Mouse (Mus musculus) neural tube, embryonic 15.5 days (tissue): ENCODE measurements around the gene H1f0. TPM values are rescaled to one million over a fixed set of nuclear protein-coding genes. Genes with fewer than 3 reads are reported as not detected.

ENCODE experiments used
- ATAC-seq: fragments of 200-750 bp; cut with Nextera tagmentation; 2 replicates; pipeline ENCODE4 v1.8.0; 2017; ENCODE audit warnings: mild to moderate bottlenecking, moderate TSS enrichment, moderate library complexity; ENCODE audit not compliant: low FRiP score
- H3K27ac ChIP-seq: fragments of 300-500 bp; sonication (generic); replicated peaks from 2 replicates; pipeline ENCODE4 v1.5.1; 2015; ENCODE audit warnings: mild to moderate bottlenecking, inconsistent platforms
- H3K27me3 ChIP-seq: fragments of 300-500 bp; sonication (generic); replicated peaks from 2 replicates; pipeline ENCODE4 v1.6.1; 2015; ENCODE audit warnings: inconsistent platforms
- H3K36me3 ChIP-seq: fragments of 300-500 bp; sonication (generic); 2 replicates; pipeline ENCODE4 v1.6.1; 2015; ENCODE audit warnings: inconsistent platforms
- H3K4me1 ChIP-seq: fragments of 300-500 bp; sonication (generic); 2 replicates; pipeline ENCODE4 v1.6.1; 2015; ENCODE audit warnings: inconsistent platforms
- H3K4me2 ChIP-seq: fragments of 300-500 bp; sonication (generic); 2 replicates; pipeline ENCODE4 v1.6.1; 2015; ENCODE audit warnings: inconsistent platforms, mild to moderate bottlenecking, moderate library complexity
- H3K4me3 ChIP-seq: fragments of 300-500 bp; sonication (generic); replicated peaks from 2 replicates; pipeline ENCODE4 v1.5.1; 2015; ENCODE audit warnings: mild to moderate bottlenecking, inconsistent platforms
- H3K9ac ChIP-seq: fragments of 300-500 bp; sonication (generic); replicated peaks from 2 replicates; pipeline ENCODE4 v1.6.1; 2015; ENCODE audit warnings: mild to moderate bottlenecking, inconsistent platforms
- H3K9me3 ChIP-seq: fragments of 300-500 bp; sonication (generic); replicated peaks from 2 replicates; pipeline ENCODE4 v1.6.1; 2016; ENCODE audit warnings: inconsistent platforms
- WGBS: fragments of 180-500 bp; shearing (Covaris S2); methylation state at CpG from one replicate; pipeline ENCODE4 v1.1.7; 2015; ENCODE audit warnings: mixed read lengths; 5-methylcytosine and 5-hydroxymethylcytosine counted together
- polyA plus RNA-seq: library from polyadenylated mRNA; unstranded; fragments of >200 nt; fragmentation: Nextera tagmentation; extraction: Ambion mirVana; gene quantifications from 2 replicates; pipeline ENCODE4 v1.2.1, GENCODE M21; 2015

The H1f0 gene
- polyA plus RNA-seq, 1 experiment from 2014 or later: 169 TPM

DNA sequence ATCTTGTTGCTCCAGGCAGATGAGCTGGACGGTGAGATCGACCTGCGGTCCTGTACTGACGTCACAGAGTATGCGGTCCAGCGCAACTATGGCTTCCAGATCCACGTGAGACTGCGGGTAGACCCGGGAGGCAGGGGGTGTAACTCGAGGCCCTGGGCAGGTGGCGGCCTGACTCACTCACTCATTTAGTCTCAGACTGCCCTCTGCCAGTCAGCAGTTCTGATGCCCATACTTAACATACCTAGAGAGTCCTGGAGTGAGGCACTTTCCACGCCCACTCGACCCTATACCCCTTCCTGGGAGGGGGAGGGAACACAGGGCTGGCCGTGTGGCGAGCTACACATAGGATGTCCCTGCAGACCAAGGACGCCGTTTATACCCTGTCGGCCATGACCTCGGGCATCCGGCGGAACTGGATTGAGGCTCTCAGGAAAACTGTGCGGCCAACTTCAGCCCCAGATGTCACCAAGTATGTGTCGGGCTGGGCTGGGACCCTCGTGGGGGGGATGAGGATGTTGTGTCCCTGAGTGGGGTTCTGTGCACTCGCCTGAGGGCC, 37.2 kb upstream of the H1f0 start:
- H3K27ac ChIP-seq: no peak overlapping the region
- no peaks in the 10 kb centered on the region for H3K9me3 ChIP-seq
- H3K4me2 ChIP-seq: no peak overlapping the region
- no peak for ATAC-seq
- WGBS: 97% methylated on average over 25 of the region's 25 CpGs
- H3K4me1 ChIP-seq: peaks cover 27% of the 10 kb centered on the region
- no peak overlapping the region for H3K4me3 ChIP-seq
- H3K27me3 ChIP-seq: no peaks in the 10 kb centered on the region
- H3K9ac ChIP-seq: no peak overlapping the region
- H3K36me3 ChIP-seq: peaks cover 65% of the 10 kb centered on the region

DNA sequence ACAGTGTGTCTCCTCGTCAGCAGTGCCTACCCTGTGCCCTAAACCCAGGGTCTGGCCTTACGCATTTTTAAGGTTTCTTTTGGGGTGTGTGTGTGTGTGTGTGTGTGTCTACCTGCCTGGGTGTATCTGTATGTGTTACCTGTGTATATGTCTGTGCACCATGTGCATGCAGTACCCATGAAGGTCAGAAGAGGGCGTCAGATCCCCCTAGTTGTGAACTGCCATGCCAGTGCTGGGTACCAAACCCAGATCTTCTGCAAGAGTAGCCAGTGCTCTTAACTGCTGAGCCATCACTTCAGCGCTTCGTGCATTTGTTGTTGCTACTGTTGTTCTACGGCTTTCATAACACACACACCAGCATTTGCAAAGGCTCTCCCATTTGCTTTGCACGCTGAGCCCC, 36.0 kb upstream of the H1f0 start:
- peaks cover 17% of the 10 kb centered on the region for H3K4me1 ChIP-seq
- H3K9ac ChIP-seq: no peak overlapping the region
- no peak overlapping the region for H3K4me3 ChIP-seq
- H3K9me3 ChIP-seq: no peaks in the 10 kb centered on the region
- H3K4me2 ChIP-seq: no peak overlapping the region
- 89% methylated on average over 7 of the region's 7 CpGs for WGBS
- no peak overlapping the region for H3K27ac ChIP-seq
- no peaks in the 10 kb centered on the region for H3K27me3 ChIP-seq
- no peak for ATAC-seq
- H3K36me3 ChIP-seq: peaks cover 66% of the 10 kb centered on the region

DNA sequence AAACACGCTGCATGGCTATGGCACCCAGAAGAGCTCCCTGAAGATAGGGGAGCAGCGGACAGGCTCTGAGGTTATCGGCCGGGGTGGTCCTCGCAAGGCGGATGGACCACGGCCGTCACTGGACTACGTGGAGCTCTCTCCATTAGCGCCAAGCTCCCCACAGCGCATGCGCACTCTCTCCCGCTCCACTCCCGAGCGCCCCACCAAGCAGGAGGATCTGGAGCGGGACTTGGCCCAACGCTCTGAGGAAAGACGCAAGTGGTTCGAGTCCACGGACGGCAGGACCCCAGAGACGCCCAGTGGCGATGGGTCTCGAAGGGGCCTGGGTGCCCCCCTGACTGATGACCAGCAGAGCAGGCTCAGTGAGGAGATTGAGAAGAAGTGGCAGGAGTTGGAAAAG, 35.3 kb upstream of the H1f0 start:
- Histone ChIP-seq H3K27me3 (no peaks in the 10 kb centered on the region), H3K4me2 (no peak overlapping the region), H3K9ac (no peak overlapping the region), H3K27ac (no peak overlapping the region), H3K4me3 (no peak overlapping the region), H3K36me3 (peaks cover 66% of the 10 kb centered on the region), H3K9me3 (no peaks in the 10 kb centered on the region), H3K4me1 (peaks cover 10% of the 10 kb centered on the region)
- no peak for ATAC-seq
- 97% methylated on average over 24 of the region's 24 CpGs for WGBS

DNA sequence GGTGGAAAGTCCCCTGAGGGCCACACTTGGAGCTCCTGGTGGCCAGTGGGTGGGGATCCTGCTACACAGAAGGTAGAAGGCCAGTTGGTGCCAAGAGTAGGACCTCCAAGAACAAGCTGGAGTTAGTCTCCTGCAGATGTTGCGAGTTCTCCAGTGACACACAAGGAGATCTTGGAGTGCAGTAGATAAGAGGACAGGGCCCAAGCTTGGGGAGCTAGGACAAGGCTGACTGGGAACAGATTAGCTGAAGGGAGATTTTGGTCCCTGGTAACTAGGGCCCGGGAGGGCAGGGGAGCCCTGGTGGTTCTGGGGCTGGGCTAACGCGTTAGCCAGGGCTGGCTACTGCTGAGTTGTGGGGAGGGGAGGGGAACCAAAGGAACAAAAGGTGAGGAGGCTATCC, 32.3 kb upstream of the H1f0 start:
- Histone ChIP-seq H3K4me3 (no peak overlapping the region), H3K9ac (no peak overlapping the region), H3K4me1 (no peaks in the 10 kb centered on the region), H3K9me3 (no peaks in the 10 kb centered on the region), H3K4me2 (no peak overlapping the region), H3K27ac (no peak overlapping the region), H3K36me3 (peaks cover 65% of the 10 kb centered on the region), H3K27me3 (no peaks in the 10 kb centered on the region)
- no peak for ATAC-seq
- 94% methylated on average over 4 of the region's 4 CpGs for whole genome bisulfite sequencing

DNA sequence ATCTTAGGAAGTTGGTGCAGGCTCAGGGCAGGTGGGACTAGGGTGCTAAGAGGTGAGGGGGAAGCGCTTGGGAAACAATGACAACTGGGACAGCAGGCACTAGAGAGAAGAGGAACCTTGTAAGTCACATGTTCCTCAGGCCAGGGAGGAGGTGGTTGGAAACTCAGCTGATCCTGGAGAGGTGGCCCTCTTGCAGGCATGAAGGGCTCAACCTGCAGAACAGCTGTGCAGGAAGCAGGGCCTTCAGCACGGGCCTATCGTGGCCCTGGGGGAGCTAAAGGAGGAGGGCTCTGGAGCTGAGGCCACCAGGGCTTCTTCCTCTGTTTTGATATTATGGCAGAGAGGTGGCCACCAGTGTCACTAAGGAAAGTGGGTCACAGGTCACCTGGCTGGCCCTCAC, 31.6 kb upstream of the H1f0 start:
- Histone ChIP-seq H3K9me3 (no peaks in the 10 kb centered on the region), H3K4me3 (no peak overlapping the region), H3K27ac (no peak overlapping the region), H3K27me3 (no peaks in the 10 kb centered on the region), H3K36me3 (peaks cover 65% of the 10 kb centered on the region), H3K4me2 (no peak overlapping the region), H3K9ac (no peak overlapping the region), H3K4me1 (no peaks in the 10 kb centered on the region)
- no peak for ATAC-seq
- WGBS: 85% methylated on average over 3 of the region's 3 CpGs

DNA sequence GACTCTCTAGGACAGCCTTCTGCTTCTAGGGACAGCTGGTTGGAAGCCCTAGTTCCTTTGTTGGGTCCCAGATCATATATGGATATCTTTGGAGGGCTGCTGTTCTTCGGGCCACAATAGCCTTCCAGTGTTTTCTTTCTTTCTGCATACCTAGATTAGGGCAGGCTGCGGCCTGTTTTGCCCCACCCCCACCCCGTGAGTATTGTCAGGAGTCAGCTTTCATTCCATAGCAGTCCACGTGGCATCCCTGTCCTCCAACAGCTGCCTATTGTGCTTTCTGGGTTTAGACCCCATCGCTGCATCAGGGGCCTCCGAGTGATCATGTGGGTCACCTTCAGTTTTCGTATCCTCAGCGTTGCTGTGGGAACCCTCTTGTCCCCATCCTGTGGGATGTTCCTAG, 29.9 kb upstream of the H1f0 start:
- peaks cover 65% of the 10 kb centered on the region for H3K36me3 ChIP-seq
- H3K27me3 ChIP-seq: no peaks in the 10 kb centered on the region
- no peak overlapping the region for H3K27ac ChIP-seq
- WGBS: 80% methylated on average over 8 of the region's 8 CpGs
- no peaks in the 10 kb centered on the region for H3K9me3 ChIP-seq
- ATAC-seq: no peak
- no peak overlapping the region for H3K9ac ChIP-seq
- no peak overlapping the region for H3K4me2 ChIP-seq
- no peaks in the 10 kb centered on the region for H3K4me1 ChIP-seq
- no peak overlapping the region for H3K4me3 ChIP-seq

DNA sequence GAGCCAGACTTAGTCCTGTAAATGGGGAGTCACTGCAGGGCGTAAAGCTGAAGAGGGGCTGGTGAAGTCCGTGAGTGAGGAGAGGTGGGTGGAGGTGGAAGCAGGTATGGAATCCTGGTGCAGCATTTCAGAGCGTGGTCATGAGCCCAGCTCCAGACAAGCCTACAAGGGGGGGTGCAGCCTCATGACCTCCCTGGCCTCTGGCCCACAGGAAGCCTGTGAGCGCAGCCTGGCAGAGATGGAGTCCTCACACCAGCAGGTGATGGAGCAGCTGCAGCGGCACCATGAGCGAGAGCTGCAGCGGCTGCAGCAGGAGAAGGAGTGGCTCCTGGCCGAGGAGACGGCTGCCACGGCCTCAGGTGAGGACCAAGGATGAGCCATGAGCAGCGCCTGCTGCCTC, 28.7 kb upstream of the H1f0 start:
- H3K4me1 ChIP-seq: no peaks in the 10 kb centered on the region
- WGBS: 85% methylated on average over 11 of the region's 11 CpGs
- no peak for ATAC-seq
- H3K36me3 ChIP-seq: peaks cover 65% of the 10 kb centered on the region
- no peak overlapping the region for H3K27ac ChIP-seq
- H3K9me3 ChIP-seq: no peaks in the 10 kb centered on the region
- no peaks in the 10 kb centered on the region for H3K27me3 ChIP-seq
- H3K4me2 ChIP-seq: no peak overlapping the region
- H3K4me3 ChIP-seq: no peak overlapping the region
- no peak overlapping the region for H3K9ac ChIP-seq

DNA sequence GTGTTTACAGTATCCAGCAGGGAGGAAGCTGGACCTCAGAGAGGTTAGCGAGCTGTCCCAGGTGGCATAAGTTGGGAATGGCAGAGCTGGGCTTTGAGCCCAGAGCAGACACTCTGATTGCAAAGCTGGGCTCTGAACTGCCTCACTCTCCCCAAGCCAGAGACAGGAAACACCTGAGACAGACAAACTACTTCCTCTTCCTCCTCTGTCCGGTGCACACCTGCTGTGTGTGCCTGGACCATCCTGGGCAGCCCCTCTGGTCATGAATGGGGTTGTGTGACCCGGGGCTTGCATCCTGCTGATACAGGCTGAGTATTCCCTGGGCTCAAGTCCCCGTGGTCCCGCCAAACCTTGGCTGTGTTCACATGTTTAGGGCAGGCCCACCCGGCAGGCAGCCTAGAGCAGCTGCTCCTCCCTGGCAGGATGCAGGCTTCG, 27.9 kb upstream of the H1f0 start:
- no peak overlapping the region for H3K27ac ChIP-seq

DNA sequence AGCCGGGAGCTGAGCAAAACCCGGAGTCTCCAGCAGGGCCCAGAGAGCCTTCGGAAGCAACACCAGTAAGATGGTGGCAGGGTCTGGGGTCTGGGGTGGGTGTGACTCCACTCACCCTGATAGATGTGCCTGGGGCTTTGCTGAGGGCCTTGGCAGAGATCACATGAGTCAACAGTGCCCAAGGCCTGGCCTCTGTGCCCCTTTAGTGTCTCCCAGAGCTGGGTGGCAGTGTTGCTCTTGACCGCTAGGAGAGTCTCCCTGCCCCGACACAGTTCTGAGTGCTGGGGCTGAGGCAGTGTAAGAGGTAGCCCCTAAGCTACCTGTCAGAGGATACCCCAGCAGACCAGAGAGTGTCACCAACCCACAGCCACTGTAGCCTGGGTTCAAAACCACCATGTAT, 26.7 kb upstream of the H1f0 start:
- Histone ChIP-seq H3K4me3 (no peak overlapping the region), H3K9me3 (no peaks in the 10 kb centered on the region), H3K4me2 (no peak overlapping the region), H3K9ac (no peak overlapping the region), H3K27me3 (no peaks in the 10 kb centered on the region), H3K27ac (no peak overlapping the region), H3K4me1 (no peaks in the 10 kb centered on the region), H3K36me3 (peaks cover 69% of the 10 kb centered on the region)
- 88% methylated on average over 5 of the region's 5 CpGs for WGBS
- ATAC-seq: no peak

More for the DNA sequence above, 27.9 kb upstream of the H1f0 start:
- no peak overlapping the region for H3K4me3 ChIP-seq
- no peak overlapping the region for H3K9ac ChIP-seq
- no peak for ATAC-seq
- no peaks in the 10 kb centered on the region for H3K27me3 ChIP-seq
- WGBS: 77% methylated on average over 7 of the region's 7 CpGs
- H3K4me1 ChIP-seq: no peaks in the 10 kb centered on the region
- no peak overlapping the region for H3K4me2 ChIP-seq
- peaks cover 65% of the 10 kb centered on the region for H3K36me3 ChIP-seq
- no peaks in the 10 kb centered on the region for H3K9me3 ChIP-seq

DNA sequence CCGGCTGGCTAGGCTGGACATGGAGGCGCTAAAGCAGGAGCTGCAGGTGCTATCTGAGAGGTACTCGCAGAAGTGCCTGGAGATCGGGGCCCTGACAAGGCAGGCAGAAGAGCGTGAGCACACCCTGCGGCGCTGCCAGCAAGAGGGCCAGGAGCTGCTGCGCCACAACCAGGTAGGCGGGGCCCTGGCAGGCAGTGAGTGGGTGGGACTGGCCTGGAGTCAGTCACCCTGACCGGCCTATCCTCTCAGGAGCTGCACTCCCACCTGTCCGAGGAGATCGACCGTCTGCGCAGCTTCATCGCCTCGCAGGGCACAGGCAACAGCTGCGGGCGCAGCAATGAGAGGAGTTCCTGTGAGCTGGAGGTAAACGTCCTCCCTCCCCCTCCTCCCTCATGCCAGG, 26.2 kb upstream of the H1f0 start:
- WGBS: 60% methylated on average over 19 of the region's 19 CpGs
- Histone ChIP-seq H3K4me3 (no peak overlapping the region), H3K27ac (no peak overlapping the region), H3K9me3 (no peaks in the 10 kb centered on the region), H3K27me3 (no peaks in the 10 kb centered on the region), H3K4me1 (no peaks in the 10 kb centered on the region), H3K9ac (no peak overlapping the region), H3K4me2 (no peak overlapping the region), H3K36me3 (peaks cover 70% of the 10 kb centered on the region)
- no peak for ATAC-seq

DNA sequence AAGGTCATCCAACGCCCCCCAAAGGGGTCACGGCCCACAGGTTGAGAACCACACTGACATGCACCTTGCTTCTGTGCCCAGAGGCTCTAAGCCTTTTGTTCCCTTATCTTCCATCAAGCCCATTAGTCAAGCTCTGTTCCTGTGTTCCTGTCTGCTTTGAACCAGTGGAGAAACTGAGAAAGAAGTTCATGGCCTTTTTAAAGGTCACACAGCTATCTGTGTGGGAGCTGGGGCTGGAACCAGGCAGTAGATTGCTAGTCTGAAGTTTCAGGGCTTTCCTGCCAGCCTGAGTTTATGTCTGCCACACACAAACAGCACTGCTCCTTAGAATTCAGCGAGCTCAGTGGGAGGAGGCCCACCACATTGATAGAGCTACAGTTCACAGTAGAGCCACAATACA, 25.2 kb upstream of the H1f0 start:
- Histone ChIP-seq H3K36me3 (peaks cover 73% of the 10 kb centered on the region), H3K4me3 (no peak overlapping the region), H3K4me2 (no peak overlapping the region), H3K4me1 (no peaks in the 10 kb centered on the region), H3K27me3 (no peaks in the 10 kb centered on the region), H3K9ac (no peak overlapping the region), H3K27ac (no peak overlapping the region), H3K9me3 (no peaks in the 10 kb centered on the region)
- ATAC-seq: no peak
- 95% methylated on average over 3 of the region's 3 CpGs for WGBS

DNA sequence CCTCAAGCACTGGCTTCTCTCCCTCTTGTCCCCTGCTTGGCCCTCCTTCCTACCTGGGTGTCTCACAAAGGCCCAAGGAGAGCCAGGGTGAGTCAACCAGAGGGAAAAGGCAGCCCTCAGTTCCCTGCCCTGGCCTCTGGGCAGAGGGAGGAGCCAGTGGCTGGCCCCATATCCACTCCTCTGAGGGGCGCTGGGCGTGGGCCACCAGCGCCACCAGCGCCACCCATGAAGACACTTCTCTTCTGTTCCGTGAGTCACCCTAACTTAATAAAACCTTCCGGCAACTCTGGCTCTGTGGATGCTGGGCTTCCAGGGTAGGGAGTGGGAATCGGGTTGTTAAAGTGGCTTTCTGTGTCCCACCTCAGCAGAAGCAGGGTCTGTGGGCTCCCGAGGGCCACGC, 22.7 kb upstream of the H1f0 start:
- Histone ChIP-seq H3K36me3 (peaks cover 59% of the 10 kb centered on the region), H3K9me3 (no peaks in the 10 kb centered on the region), H3K27ac (no peak overlapping the region), H3K27me3 (no peaks in the 10 kb centered on the region), H3K4me2 (no peak overlapping the region), H3K9ac (no peak overlapping the region), H3K4me3 (no peak overlapping the region), H3K4me1 (no peaks in the 10 kb centered on the region)
- 88% methylated on average over 9 of the region's 9 CpGs for WGBS
- ATAC-seq: no peak

DNA sequence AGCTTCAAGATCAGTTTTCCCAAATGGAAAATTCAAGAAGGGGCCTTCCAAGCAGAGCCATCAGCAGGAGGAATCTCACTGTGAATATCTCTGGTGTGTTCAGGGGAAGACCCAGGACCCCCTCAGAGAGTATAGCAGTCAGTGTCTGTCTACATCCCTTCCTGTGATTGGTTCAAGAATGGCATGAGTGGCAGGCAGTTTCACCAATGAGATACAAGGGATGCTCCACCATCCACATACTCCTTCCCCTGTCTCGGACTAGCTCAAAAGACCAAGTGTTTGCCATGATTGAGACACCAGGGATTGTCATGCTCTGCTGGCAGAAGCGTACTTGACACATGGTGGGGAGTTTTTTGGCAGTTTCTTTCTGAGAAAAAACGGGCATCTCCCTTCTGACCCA, 21.6 kb upstream of the H1f0 start:
- H3K36me3 ChIP-seq: peaks cover 51% of the 10 kb centered on the region
- H3K4me1 ChIP-seq: no peaks in the 10 kb centered on the region
- H3K27ac ChIP-seq: no peak overlapping the region
- H3K4me2 ChIP-seq: no peak overlapping the region
- no peaks in the 10 kb centered on the region for H3K27me3 ChIP-seq
- no peaks in the 10 kb centered on the region for H3K9me3 ChIP-seq
- WGBS: 79% methylated on average over 3 of the region's 3 CpGs
- ATAC-seq: no peak
- no peak overlapping the region for H3K4me3 ChIP-seq
- H3K9ac ChIP-seq: no peak overlapping the region
